Mouse (Mus musculus): ENCODE data around the gene Pou1f1.

The Pou1f1 gene

DNA sequence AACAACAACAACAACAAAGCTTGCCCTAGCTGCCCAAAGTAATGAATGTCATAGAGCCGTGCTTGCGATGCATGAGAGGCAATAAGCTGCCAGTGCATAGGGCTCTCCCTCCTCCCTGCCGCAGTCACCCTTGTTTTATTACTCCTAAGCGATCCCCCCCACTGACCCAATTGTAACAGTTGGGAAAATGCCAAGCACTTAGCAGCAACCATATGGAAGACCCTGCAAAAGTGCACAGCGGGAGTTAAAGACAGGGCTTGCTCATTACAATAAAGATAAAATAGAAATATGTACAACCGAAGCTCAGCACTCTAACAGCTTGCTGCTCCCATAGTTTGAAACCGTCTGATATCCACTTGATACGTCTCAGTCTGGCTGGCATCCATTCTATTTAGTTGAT, 44.0 kb downstream of the Pou1f1 start:
- DNase-seq (ENCODE audit: low spot score in 2 of 2), result no peak

DNA sequence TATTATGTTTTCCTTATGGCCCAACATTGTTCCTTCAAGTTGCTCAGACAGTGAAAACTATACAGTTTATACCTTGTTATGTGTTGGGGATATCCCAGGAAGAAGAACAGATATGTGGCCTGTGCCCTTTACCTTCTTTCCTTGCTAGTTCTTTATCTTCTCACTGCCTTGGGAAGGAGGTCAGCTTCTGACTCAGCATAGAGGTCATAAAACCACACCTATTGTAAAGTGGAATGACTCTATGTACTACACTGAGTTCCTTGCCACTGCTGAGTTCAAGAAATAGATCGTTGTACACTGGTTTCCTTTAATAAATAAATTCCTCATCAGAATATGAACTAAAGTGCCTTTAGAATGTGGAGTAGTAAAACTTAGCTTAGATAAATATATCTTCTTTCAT, 44.6 kb downstream of the Pou1f1 start:
- no peak for DNase-seq (ENCODE audit: low spot score in 2 of 2)

DNA sequence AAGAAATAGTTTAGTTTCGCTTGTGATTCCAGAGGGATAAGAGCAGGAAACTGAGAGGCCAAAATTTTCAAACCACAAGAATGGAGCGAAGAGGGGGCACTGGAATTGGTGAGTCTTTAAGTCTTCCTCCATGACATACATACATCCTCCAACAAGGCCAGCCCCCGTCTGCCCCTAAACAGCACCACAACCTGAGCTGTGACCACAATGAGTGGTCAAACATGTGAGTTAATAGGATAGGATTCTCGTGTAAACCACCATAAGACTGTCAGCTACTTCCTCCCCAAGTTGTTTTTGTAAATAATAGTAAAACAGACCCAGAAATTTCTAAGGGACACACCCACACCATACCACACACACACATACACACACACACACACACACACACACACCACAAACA, 48.5 kb downstream of the Pou1f1 start:
- DNase-seq (ENCODE audit: low spot score in 2 of 2), result no peak

DNA sequence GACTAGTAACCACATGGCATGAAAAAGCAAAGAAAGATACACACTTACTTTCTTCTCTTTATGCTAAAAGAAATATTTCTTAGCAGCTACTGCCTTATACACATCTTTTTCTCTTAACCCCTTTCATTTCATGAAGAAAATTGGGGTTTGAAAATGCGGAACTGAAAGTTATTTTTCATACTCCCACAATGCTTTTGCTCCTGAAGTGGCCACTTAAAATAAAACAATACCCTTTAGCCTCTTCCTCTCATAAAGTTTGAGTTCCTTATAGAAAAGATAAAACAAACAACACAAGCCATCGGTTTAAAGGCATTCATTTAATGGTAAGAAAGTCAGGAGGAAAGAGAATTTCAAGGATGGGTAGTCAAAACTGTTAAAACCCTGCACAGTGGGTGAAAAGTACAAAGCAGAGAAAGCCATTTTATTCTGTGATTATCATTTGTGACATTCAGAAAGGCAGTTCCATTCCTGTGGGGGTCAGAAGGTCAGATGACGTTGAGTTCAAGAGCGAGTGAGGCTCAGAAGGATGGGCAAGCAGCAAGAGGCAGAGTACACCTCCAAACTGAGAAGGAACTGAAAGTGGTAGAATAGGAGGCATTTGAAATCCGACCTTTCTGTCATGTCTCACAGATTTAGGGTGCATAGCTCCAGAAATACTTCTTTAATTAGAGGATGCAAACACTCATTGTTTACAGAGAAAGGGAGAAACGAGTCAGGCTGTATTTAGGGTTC, 57.2 kb downstream of the Pou1f1 start:
- DNase-seq (ENCODE audit: low spot score in 2 of 2), result no peak

All from frontal cortex, postnatal 36 days (tissue).